Mouse (Mus musculus): ENCODE results near the gene Med4.

GRCm38 (mm10) chr14:73524766-73525448, 15.1 kb downstream of the Med4 start, which contains the start of gene Sucla2:
- no peak for TF ChIP-seq FLI1 (IDR thresholded peaks at IDR 0.05; ENCODE audit: low read length)
- TF ChIP-seq GATA1 (IDR thresholded peaks at IDR 0.05; ENCODE audit: borderline replicate concordance, low read length), result no peak

Data from megakaryocyte, embryonic 14.5 days (primary cell).